Comparison of ENCODE assay signal across 26 mouse cellular contexts in genomic region chr2:75807460-75807859, GRCm38 (mm10).
"Had no signal": no experiment of that assay in that cellular context is flagged by ENCODE, and none has a peak within 500 bp of the region (broad histone marks: within the 10 kb centered on the region; RNA-seq: fewer than 3 reads in every experiment).

No protein-coding gene starts in this region.

- DNase-seq: cerebellum, adult 2 months; cerebellum, adult 8-10 months; cerebellum, adult 9-10 months; cerebellum, adult 9-11 months; cerebellum, postnatal 10 days; cerebellum, postnatal 14 days; cerebellum, postnatal 25 days; cerebellum, postnatal 36 days; embryo, embryonic 11 days; forebrain, postnatal 0 days; gastrocnemius, adult 2 months; gastrocnemius, postnatal 10 days; gastrocnemius, postnatal 14 days; gastrocnemius, postnatal 25 days; gastrocnemius, postnatal 36 days; heart, adult 18-20 months; heart, adult 2 months had no signal

- H3K4me1 ChIP-seq: embryonic facial prominence, embryonic 12.5 days; embryonic facial prominence, embryonic 13.5 days; embryonic facial prominence, embryonic 15.5 days; forebrain, embryonic 12.5 days; forebrain, embryonic 13.5 days; forebrain, embryonic 15.5 days had no signal

- H3K27me3 ChIP-seq: embryonic facial prominence, embryonic 12.5 days; embryonic facial prominence, embryonic 13.5 days; embryonic facial prominence, embryonic 15.5 days; forebrain, embryonic 12.5 days; forebrain, embryonic 13.5 days; forebrain, embryonic 15.5 days had no signal

- H3K27ac ChIP-seq: embryonic facial prominence, embryonic 10.5 days; embryonic facial prominence, embryonic 12.5 days; embryonic facial prominence, embryonic 13.5 days; embryonic facial prominence, embryonic 15.5 days; forebrain, embryonic 10.5 days; forebrain, embryonic 12.5 days; forebrain, embryonic 13.5 days; forebrain, embryonic 15.5 days; gastrocnemius, adult 2 months; heart, adult 2 months had no signal

- H3K4me3 ChIP-seq: embryonic facial prominence, embryonic 10.5 days; embryonic facial prominence, embryonic 12.5 days; embryonic facial prominence, embryonic 13.5 days; embryonic facial prominence, embryonic 15.5 days; erythroblast, embryonic 14.5 days; forebrain, embryonic 10.5 days; forebrain, embryonic 12.5 days; forebrain, embryonic 13.5 days; forebrain, embryonic 15.5 days; gastrocnemius, adult 2 months; heart, adult 2 months had no signal

- H3K36me3 ChIP-seq: embryonic facial prominence, embryonic 10.5 days; embryonic facial prominence, embryonic 12.5 days; embryonic facial prominence, embryonic 13.5 days; embryonic facial prominence, embryonic 15.5 days; forebrain, embryonic 10.5 days; forebrain, embryonic 12.5 days; forebrain, embryonic 15.5 days had no signal
